Mouse (Mus musculus) limb, embryonic 15.5 days (tissue): Measurements from ENCODE around the gene Thoc2. TPM values are rescaled to one million over a fixed set of nuclear protein-coding genes. Genes with fewer than 3 reads are reported as not detected.

Experiments
- ATAC-seq: fragments of 200-750 bp; cut with Nextera tagmentation; 2 replicates; pipeline ENCODE4 v1.8.0; 2017; ENCODE audit warnings: low read depth, moderate TSS enrichment; ENCODE audit not compliant: insufficient number of reproducible peaks, low FRiP score, low TSS enrichment
- H3K27ac ChIP-seq: fragments of 300-500 bp; sonication (generic); 2 replicates; pipeline ENCODE4 v1.5.1; 2015; ENCODE audit warnings: moderate library complexity, mild to moderate bottlenecking, inconsistent platforms
- H3K27me3 ChIP-seq: fragments of 300-500 bp; sonication (generic); 2 replicates; pipeline ENCODE4 v1.6.1; 2015; ENCODE audit warnings: inconsistent platforms
- H3K36me3 ChIP-seq: fragments of 300-500 bp; sonication (generic); 2 replicates; pipeline ENCODE4 v1.6.1; 2015; ENCODE audit warnings: inconsistent platforms
- H3K4me1 ChIP-seq: fragments of 300-500 bp; sonication (generic); 2 replicates; pipeline ENCODE4 v1.6.1; 2015; ENCODE audit warnings: inconsistent platforms
- H3K4me2 ChIP-seq: fragments of 300-500 bp; sonication (generic); 2 replicates; pipeline ENCODE4 v1.6.1; 2015; ENCODE audit warnings: mild to moderate bottlenecking, inconsistent platforms
- H3K4me3 ChIP-seq: fragments of 300-500 bp; sonication (generic); 2 replicates; pipeline ENCODE4 v1.5.1; 2015; ENCODE audit warnings: mild to moderate bottlenecking, inconsistent platforms
- H3K9ac ChIP-seq: fragments of 300-500 bp; sonication (generic); 2 replicates; pipeline ENCODE4 v1.6.1; 2015; ENCODE audit warnings: inconsistent platforms
- H3K9me3 ChIP-seq: fragments of 300-500 bp; sonication (generic); 2 replicates; pipeline ENCODE4 v1.6.1; 2016; ENCODE audit warnings: inconsistent platforms
- WGBS: fragments of 180-500 bp; shearing (Covaris S2); methylation state at CpG from one replicate; pipeline ENCODE4 v1.1.7; 2015; 5-methylcytosine and 5-hydroxymethylcytosine counted together
- microRNA-seq: library from miRNA; unstranded; fragments of <30 nt; microRNA quantifications from one replicate; pipeline ENCODE4, GENCODE M21; 2016
- polyA plus RNA-seq: library from polyadenylated mRNA; unstranded; fragments of >200 nt; fragmentation: Nextera tagmentation; extraction: Ambion mirVana; gene quantifications from 2 replicates; pipeline ENCODE4 v1.2.1, GENCODE M21; 2015

Gene Thoc2
- polyA plus RNA-seq, 1 experiment from 2014 or later = 76.8 TPM

- Histone ChIP-seq H3K4me3 (no peak overlapping the region), H3K4me1 (no peaks in the 10 kb centered on the region), H3K4me2 (no peak overlapping the region), H3K36me3 (no peaks in the 10 kb centered on the region), H3K9ac (no peak overlapping the region), H3K27me3 (no peaks in the 10 kb centered on the region), H3K27ac (no peak overlapping the region), H3K9me3 (no peaks in the 10 kb centered on the region)
- no peak for ATAC-seq
- 86% methylated on average over 2 of the region's 2 CpGs for WGBS
Measured at GRCm38 (mm10) chrX:41876581-41876980, 43.9 kb downstream of the Thoc2 start.

- Histone ChIP-seq H3K4me3 (no peak overlapping the region), H3K4me2 (no peak overlapping the region), H3K4me1 (no peaks in the 10 kb centered on the region), H3K9me3 (no peaks in the 10 kb centered on the region), H3K27me3 (no peaks in the 10 kb centered on the region), H3K27ac (no peak overlapping the region), H3K9ac (no peak overlapping the region), H3K36me3 (no peaks in the 10 kb centered on the region)
- no peak for ATAC-seq
Measured at GRCm38 (mm10) chrX:41837823-41838222, 82.7 kb downstream of the Thoc2 start.

- Histone ChIP-seq H3K4me3 (no peak overlapping the region), H3K9me3 (no peaks in the 10 kb centered on the region), H3K27ac (no peak overlapping the region), H3K4me1 (no peaks in the 10 kb centered on the region), H3K27me3 (no peaks in the 10 kb centered on the region), H3K36me3 (0 out of 2 replicates have a peak, but pooled peaks cover 3% of the 10 kb centered on the region), H3K9ac (no peak overlapping the region), H3K4me2 (no peak overlapping the region)
- no peak for ATAC-seq
Measured at GRCm38 (mm10) chrX:41805592-41805991, 114.9 kb downstream of the Thoc2 start.

GRCm38 (mm10) chrX:41793303-41793702, 127.2 kb downstream of the Thoc2 start:
- no peaks in the 10 kb centered on the region for H3K27me3 ChIP-seq
- no peaks in the 10 kb centered on the region for H3K36me3 ChIP-seq
- WGBS = 86% methylated on average over 6 of the region's 6 CpGs

More at GRCm38 (mm10) chrX:41793303-41793702, 127.2 kb downstream of the Thoc2 start:
- no peak for ATAC-seq
- Histone ChIP-seq H3K4me3 (no peak overlapping the region), H3K27ac (no peak overlapping the region), H3K4me2 (no peak overlapping the region), H3K9ac (no peak overlapping the region), H3K4me1 (no peaks in the 10 kb centered on the region), H3K9me3 (no peaks in the 10 kb centered on the region)

Small RNAs within 50 kb of the gene (microRNA-seq; reads per million reads assigned to microRNA genes)
- not detected for gene Gm44490

Other genes starting within 250 kb of the Thoc2 start
- 9.1 and 12.7 TPM in 2 replicates for gene Xiap, start 139.0 kb upstream of the Thoc2 start, polyA plus RNA-seq
- gene Stag2, start 228.6 kb upstream of the Thoc2 start, polyA plus RNA-seq = 37.5 and 42.1 TPM in 2 replicates